Mouse (Mus musculus) cerebellum, adult 8-10 months (tissue): ENCODE results near the gene Gm14399.
A peak's percentile ranks its signal among the peaks of the same experiment; 100 is the strongest.
"Not testable (repeated sequence)": the region's sequence is repeated elsewhere in the genome, so short reads cannot be mapped to it uniquely, and the experiment has no call there.

Source experiments
- DNase-seq: peaks from one replicate; pipeline ENCODE4 v3.0.0; 2022

Gm14399 gene

GRCm38 (mm10) chr2:175141993-175142295, at the start of gene Gm14399:
TSS of gene Gm14399 (minus strand) at chr2:175142012.
- DNase-seq: not testable (repeated sequence)

GRCm38 (mm10) chr2:175179008-175179407, 37.2 kb upstream of the Gm14399 start:
- not testable (repeated sequence) for DNase-seq

- no peak for DNase-seq
Observed at GRCm38 (mm10) chr2:175176312-175176711, 34.5 kb upstream of the Gm14399 start.

GRCm38 (mm10) chr2:175175401-175176180, 33.8 kb upstream of the Gm14399 start, which contains the start of gene Gm14443:
TSS of gene Gm14443 (minus strand) at chr2:175175871.
- DNase-seq: not testable (repeated sequence)

- not testable (repeated sequence) for DNase-seq
Observed at GRCm38 (mm10) chr2:175174058-175174457, 32.2 kb upstream of the Gm14399 start.

- not testable (repeated sequence) for DNase-seq
Observed at GRCm38 (mm10) chr2:175172906-175173595, 31.2 kb upstream of the Gm14399 start.

GRCm38 (mm10) chr2:175172123-175172522, 30.3 kb upstream of the Gm14399 start:
- DNase-seq: no peak

GRCm38 (mm10) chr2:175166870-175167269, 25.1 kb upstream of the Gm14399 start:
- DNase-seq: not testable (repeated sequence)

GRCm38 (mm10) chr2:175165110-175165509, 23.3 kb upstream of the Gm14399 start:
- DNase-seq: not testable (repeated sequence)

- DNase-seq: not testable (repeated sequence)
Observed at GRCm38 (mm10) chr2:175161438-175161837, 19.6 kb upstream of the Gm14399 start.

- DNase-seq: no peak
Observed at GRCm38 (mm10) chr2:175158642-175159041, 16.8 kb upstream of the Gm14399 start.

- no peak for DNase-seq
Observed at GRCm38 (mm10) chr2:175156696-175157095, 14.9 kb upstream of the Gm14399 start.

GRCm38 (mm10) chr2:175141118-175141992, 457 bp downstream of the Gm14399 start:
- DNase-seq: peak; percentile 34

GRCm38 (mm10) chr2:175140624-175141023, 1.2 kb downstream of the Gm14399 start:
- DNase-seq: not testable (repeated sequence)
